Mouse (Mus musculus): ENCODE measurements at regions not wholly inside any gene's neighbourhood (a gene's known extent, or its start where the extent isn't known, plus 50 kb on each side); places are given as distances from the start of the nearest gene placed in this dataset.

DNA sequence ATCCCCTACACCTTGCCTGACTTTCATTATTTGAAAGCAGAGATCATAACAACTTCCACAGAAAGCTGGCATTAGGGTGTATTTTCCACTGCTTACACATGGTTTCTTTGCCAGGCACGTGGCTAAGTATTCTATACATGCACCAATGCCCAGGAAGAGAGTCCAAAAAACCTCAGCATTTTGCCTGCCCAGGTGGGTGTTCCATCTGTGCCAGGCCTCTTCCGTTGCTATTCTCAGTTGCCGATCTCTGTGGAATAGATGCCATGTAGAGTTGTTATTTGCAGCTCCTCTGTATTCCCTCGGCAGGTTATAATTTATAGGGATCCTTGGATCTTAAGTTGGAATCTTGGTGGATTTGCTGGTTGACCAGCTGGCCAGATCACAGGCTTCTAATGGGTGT is 161.3 kb downstream of the Gm5426 start:
- TF ChIP-seq CTCF (conservative IDR thresholded peaks at IDR 0.05 in 1 of 2, IDR thresholded peaks at IDR 0.05 in 1 of 2; ENCODE audit: low read depth in 2 of 2, low read length in 2 of 2) = no peak
- no peak for TF ChIP-seq MEF2A (IDR thresholded peaks at IDR 0.05; ENCODE audit: borderline replicate concordance, low read depth, low read length)
- no peak for TF ChIP-seq JUND (conservative IDR thresholded peaks at IDR 0.05; ENCODE audit: low read depth, low read length)
- no peak for TF ChIP-seq SIN3A (IDR thresholded peaks at IDR 0.05; ENCODE audit: low read length)
- no peak for TF ChIP-seq ZNF384 (IDR thresholded peaks at IDR 0.05; ENCODE audit: low read depth, low read length)
- no peak for TF ChIP-seq USF1 (IDR thresholded peaks at IDR 0.05; ENCODE audit: low read depth, low read length)
- no peak for TF ChIP-seq EP300 (IDR thresholded peaks at IDR 0.05; ENCODE audit: low read length)
- no peak for TF ChIP-seq MAZ (IDR thresholded peaks at IDR 0.05; ENCODE audit: low read depth, low read length)
- no peak for TF ChIP-seq KAT2A (IDR thresholded peaks at IDR 0.05; ENCODE audit: insufficient replicate concordance, low read length)
- TF ChIP-seq TBP (conservative IDR thresholded peaks at IDR 0.05; ENCODE audit: low read depth, low read length) = no peak
- TF ChIP-seq CHD2 (IDR thresholded peaks at IDR 0.05; ENCODE audit: low read length) = no peak

Data from CH12.LX (cell line).